Mouse (Mus musculus) heart, postnatal 0 days (tissue): ENCODE results near the gene Astn2.

Experiments
- CTCF ChIP-seq: IDR thresholded peaks from 2 replicates; pipeline ENCODE4 v1.5.1; 2016; ENCODE audit warnings: antibody characterized with exemption, control low read depth, low read depth
- EP300 ChIP-seq: IDR thresholded peaks from 2 replicates; pipeline ENCODE4 v1.6.1; 2016; ENCODE audit warnings: antibody characterized with exemption, low read depth

DNA sequence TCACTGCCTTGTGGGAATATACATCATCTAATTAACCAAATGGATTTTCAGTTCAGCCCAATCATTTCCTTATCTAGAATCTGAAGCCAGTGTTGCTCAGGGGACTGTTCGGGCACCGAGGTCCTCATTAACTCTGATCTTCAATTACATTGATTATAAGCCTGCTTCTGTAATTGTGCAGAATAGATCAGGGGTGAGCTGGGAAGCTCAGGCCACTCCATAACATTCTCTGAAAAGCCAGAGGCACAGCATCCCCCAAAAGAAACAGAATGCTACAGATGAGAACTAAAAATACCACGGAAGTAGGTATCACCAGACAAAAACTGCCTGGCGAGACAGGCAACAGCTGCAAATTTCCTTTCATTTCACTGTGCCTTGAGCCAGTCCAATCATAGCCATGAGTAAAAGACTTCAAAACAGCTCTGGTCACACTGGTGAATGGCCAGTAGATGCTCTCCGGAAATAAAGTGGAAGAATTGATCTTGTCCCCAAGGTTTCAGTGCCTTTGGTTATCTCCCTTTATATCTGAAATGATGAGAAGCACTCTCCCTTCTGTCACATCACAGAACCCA lies 445.1 kb downstream of the Astn2 start:
- no peak for TF ChIP-seq CTCF
- TF ChIP-seq EP300 = no peak
